Mouse (Mus musculus) c-Kit-positive CD71-positive TER-119-negative erythroid progenitor cells, embryonic 14.5 days (primary cell): ENCODE results near the gene Ell2.

Source experiments
- DNase-seq: peaks from one replicate; pipeline ENCODE4 v3.0.0-alpha.2; 2013; ENCODE audit warnings: low read depth

Ell2 gene

DNA sequence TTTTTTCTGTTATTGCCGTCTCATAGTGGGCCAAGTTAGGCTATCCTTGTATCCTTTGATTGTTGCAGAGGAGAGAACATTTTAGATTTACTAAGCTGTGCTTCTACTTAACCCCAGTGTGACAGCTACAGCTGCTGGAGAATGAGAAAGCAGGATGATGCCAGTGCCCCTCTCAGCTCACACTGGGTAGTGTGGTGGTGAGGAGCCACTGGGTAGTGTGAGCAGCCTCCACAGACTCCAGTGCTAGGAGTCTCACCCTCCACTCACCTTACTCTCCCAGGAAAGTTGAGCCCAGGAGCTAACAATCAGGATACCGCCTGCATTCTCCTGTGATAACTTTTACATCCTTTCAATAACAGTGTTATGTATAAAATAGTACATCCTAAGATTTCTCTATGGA lies 60.4 kb downstream of the Ell2 start:
- DNase-seq: no peak

DNA sequence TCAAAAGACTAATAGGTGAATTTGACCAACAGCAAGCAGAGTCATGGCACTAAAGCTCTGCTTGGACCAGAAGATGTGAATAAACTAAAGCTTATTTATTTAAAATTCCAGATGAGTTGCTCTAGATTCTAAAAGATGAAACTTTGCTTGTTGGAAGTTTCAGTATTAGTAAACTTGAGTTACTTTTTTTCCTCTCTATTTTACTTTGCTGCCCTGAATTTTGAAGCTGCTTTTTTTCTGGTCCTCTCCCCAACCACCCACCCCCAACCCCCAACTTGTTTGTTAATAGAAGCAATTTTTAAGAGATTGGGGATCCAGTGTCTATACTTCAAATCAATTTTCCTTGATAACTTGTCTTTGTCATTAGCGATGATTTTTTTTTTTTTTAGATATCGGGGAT lies 64.2 kb downstream of the Ell2 start:
- DNase-seq: no peak

- DNase-seq: peak; percentile 22
Measured at GRCm38 (mm10) chr13:75771404-75771803, 64.8 kb downstream of the Ell2 start.

DNA sequence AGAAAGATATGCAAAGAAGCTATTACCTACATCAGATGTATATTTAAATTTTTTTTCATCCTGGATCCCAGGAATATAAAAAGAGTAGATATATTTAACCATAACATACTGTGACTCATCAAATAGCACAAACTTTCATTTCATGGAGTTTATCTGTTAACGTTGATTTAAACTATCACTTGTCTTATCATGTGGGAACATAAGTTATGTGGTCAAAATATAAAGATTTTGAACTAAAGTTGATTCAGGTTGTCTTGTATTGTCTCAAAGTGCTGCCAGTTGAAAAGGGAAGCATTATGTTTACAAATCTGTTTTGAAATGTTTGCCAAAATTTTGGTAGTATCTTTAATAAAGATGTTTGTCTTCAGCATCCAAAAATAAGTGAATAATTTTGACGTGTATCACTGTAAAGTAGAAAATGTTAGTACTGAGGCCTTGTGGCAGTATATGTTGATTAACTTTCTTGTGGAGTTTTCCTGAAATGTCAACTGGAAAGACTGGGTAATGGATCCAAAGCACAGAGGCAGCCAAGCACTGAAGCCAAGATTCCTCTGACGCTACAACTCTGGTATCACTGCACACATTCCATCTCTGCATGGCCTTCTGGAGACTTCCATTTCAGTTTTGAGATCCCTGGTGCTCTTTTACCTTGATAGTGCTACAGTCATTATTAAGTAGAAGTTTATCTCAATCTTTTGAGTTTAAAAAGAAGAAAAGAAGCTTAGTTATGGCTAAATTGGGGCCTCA lies 65.6 kb downstream of the Ell2 start:
- DNase-seq: no peak

DNA sequence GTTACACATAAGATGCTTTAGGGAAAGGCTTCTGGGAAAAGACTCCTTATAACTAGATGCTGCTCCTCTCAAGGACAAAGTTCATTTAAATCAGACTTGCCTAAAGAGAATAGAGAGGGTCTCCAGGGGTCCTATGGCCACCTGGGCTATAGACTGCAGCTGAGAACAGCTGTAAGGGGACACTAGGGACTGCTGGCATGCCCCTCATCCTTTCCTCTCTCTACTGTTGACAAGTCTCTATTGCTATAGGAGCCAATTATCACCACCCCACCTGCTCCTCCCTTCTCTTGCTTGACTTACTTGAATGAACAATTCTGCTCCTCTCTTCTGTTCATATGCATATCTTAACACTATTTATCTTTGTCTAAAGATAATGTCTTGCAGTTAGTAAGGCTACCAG lies 69.4 kb downstream of the Ell2 start:
- no peak for DNase-seq

GRCm38 (mm10) chr13:75776692-75777091 lies 70.1 kb downstream of the Ell2 start:
- no peak for DNase-seq

- no peak for DNase-seq
Measured at GRCm38 (mm10) chr13:75778156-75778555, 71.6 kb downstream of the Ell2 start.

DNA sequence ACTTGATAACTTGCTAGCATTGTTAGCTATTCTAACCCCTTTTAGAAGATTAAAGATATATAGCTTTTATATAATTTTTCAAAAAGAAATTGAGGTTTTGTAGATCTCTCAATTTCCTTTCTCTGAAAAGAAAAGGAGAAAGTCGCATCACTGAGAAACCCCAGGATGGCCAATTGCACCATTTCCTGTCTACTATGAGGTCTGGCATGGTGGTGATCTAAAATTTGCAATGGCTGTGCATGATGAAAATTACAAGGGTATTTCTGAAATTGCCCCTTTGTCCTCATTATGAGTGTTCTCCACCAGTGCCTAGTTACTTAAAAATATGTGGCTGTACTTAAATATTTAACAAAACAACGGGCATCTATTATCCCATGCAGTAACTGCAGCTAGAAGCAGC lies 72.6 kb downstream of the Ell2 start:
- DNase-seq: no peak

DNA sequence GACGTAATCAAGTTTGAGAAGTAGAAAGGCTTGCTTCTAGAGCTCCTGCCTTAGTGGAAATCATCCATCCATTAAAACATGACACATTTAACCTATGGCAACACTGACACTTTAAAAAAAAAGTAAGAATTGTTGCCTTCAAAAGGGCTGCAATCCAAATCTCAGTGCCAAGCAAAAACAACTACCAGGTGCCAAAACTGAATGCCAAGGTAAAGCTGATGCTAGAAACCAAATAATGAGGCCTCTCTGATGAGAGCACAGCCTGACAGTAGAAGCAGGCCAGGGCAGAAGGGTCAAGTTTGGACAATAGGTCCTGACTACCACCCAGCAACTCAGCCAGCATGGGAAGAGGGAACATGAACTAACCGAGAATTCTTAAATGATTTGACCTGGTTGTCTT lies 73.5 kb downstream of the Ell2 start:
- DNase-seq: no peak

- DNase-seq: no peak
Measured at GRCm38 (mm10) chr13:75785726-75786125, 79.2 kb downstream of the Ell2 start.

DNA sequence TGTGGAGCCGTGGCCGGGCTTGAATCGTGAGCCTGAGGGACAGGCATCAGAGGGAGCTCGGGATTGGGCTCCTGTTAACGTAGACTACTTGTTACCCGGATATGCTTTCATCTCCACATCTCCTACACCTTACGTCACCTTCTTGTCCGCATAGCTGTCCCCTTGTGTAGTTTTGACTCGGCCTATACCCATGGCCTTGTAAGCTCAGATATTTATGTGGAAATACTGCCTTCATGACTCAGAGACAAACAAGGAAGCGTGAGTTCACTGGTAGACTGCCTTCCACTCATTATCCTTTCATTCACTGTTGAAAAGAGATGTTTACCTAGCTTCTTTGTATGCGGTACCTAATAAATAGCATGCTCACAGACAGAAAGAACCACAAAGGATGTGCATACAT lies 79.7 kb downstream of the Ell2 start:
- no peak for DNase-seq

DNA sequence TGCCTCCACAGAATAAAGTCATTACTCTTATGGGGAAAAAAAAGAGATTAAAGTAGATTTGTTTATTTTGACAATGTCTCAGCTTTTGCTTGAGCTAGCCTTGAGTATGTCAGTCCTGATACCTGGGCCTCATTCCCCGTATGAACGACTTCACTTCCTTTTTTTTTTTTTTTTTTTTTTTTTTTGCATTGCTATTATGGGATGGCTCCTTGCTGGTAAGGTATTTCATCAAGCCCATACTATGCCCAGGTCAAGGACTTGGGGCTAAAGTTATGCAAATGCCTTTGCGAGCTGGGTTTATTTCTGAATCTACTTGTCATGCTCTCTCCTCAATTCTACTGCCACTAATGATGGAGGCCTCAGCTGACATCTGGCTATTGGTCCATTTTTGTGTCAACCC lies 80.8 kb downstream of the Ell2 start:
- no peak for DNase-seq

DNA sequence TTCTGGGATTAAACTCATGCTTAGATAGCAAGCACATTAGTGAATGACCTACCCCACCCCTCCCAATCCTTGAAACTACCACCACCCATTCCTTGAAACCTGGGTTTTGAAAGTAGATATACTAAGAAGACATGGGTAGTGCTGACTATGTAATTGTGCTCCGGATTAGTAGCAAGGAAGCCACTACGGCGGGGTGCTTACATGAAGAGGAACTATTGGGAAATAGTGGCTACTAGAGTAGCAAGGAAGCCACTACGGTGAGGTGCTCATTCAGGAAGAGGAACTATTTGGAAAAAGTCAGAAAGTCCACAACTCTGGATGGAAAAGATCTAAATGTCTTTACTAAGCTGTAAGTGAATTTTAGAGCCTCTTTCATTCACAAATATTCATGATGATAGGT lies 81.6 kb downstream of the Ell2 start:
- DNase-seq: no peak

- no peak for DNase-seq
Measured at GRCm38 (mm10) chr13:75789061-75789834, 82.7 kb downstream of the Ell2 start.

GRCm38 (mm10) chr13:75790550-75791205 lies 84.1 kb downstream of the Ell2 start:
- DNase-seq: no peak

DNA sequence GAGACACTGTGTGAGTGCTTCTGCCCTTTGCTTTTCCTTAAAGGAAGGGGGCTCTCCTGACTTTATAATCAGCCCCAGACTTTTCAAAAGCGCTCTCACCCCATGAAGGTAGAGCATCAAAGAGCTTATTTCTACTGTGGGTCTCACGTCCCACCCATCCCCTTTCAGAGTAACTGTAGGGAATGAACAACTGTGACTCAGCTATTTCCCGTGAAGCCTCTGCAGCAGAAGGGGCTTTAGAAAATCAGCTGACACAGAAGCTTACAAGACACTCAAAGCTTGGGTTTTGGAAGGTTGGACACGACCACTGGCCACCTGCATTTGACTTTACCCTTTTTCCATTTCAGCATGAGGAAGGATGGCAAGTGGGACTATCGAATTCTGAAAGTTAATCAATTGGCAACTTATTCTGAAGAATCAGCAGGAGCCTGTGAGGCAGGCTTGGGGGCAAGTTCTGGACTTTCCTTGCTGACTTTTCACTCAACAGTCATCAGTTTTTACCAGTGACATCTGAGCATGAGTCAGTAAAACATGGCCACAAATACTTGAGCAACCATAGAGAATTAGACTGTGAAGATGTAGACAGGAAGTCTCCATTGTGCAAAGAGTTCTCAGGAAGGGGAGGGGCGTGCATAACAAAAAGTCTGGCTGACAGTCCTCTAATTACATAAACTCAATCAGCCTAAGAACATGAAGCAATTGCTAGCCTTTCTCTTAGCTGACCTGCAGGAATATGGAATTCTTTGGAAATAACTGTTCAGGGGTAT lies 87.5 kb downstream of the Ell2 start:
- DNase-seq: no peak

DNA sequence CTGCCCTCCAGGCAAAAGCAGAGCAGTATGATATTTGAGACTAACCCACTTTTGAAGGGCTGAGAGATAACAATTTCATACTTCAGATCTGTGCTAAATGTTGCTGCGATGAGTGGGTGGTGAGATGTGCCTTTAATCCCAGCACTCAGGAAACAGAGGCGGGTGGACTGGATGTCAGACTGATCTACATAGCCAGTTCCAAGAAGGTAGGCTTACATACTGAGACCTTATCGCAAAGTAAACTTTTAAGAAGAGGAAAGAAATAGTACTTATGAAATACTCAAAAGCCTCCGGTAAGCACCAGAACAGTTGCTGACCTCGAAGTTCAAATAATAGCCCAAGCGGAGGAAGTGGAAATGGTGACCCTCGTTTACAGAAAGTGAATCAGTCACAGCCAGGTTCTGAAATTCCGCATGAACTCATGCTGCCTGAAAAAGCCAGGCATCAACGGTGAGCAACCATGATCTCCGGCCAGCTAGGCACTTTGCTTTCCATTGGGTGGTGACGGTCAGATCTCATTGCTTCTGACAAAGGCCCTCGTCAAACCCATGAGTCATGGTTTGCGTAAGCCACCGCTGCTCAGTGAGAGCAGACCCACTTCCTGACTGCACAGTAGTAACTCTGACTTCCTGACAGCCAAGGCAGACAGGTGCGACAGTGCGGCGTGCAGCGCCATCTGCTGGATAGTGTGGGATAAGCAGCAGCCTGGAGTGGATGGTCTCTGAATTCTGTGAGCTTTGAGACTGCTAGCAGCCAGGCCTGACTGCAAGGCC lies 91.0 kb downstream of the Ell2 start:
- peak; percentile 88 for DNase-seq

GRCm38 (mm10) chr13:75798413-75799302 lies 92.1 kb downstream of the Ell2 start:
- DNase-seq: no peak

- no peak for DNase-seq
Measured at GRCm38 (mm10) chr13:75799421-75799820, 92.9 kb downstream of the Ell2 start.

- DNase-seq: no peak
Measured at GRCm38 (mm10) chr13:75807969-75808368, 101.4 kb downstream of the Ell2 start.

DNA sequence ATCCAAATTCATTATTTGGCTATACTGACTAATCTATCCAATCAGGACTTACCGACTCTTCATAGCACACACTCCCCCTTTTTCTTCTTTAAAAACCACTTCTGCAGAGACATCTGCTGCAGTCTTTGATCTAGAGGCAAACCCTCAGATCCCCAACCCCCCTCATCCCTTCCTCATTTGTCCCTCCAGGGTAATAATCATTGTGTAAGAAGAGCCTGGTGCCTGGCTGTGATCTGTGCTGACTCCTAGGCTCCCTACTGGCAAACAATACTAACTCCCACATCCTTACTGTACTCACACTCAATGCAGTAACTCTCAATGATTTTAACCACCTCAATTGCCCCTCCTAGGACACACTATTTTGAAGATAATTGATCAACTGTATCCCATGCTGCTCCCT lies 103.4 kb downstream of the Ell2 start:
- no peak for DNase-seq
